In the genomic region with DNA sequence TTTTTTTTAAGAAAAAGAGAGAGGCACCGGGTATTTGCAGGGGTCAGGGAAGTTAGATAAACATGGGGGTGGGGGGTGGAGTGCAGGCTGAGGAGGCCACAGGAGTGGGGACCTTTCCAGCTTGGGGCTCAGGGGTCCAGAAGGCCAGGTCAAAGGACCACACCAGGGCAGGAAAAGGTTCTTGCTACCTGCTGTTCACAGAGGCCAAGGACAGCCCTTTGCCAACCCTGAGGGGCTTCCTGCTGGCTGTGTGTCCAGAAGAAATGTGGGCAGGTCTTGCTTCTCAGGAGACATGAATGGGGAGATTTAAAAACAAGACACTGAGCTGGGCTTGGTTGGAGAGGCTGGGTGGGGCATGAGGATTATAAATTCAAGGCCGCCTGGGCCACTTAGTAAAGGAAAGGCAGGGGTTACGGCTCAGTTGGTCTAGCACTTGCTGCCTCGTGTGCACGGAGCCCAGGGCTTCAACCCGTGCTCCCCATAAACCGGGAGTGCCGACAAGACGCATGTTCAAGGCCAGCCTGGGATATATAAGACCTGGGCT, we compare ENCODE assay signal across 13 mouse cellular contexts. TPM values are rescaled to one million over a fixed set of nuclear protein-coding genes. Genes with fewer than 3 reads are reported as not detected.
A peak's percentile ranks its signal among the peaks of the same experiment; 100 is the strongest.
DNase-seq lines count a peak whose midpoint lies in the region; ATAC-seq lines count a peak whose summit lies in the region.
"Had no signal": no experiment of that assay in that cellular context is flagged by ENCODE, and none has a peak within 500 bp of the region (broad histone marks: within the 10 kb centered on the region; RNA-seq: fewer than 3 reads in every experiment).

No protein-coding gene starts in this region.

- H3K9ac ChIP-seq in forebrain, embryonic 16.5 days (replicated peaks; ENCODE audit: low read depth, low read length) = peak overlapping the region; percentile 12; the same call in 1 of the 2 replicates
- H3K9ac ChIP-seq in midbrain, embryonic 12.5 days (replicated peaks) = no peak overlapping the region
- H3K9ac ChIP-seq: liver, embryonic 15.5 days had no signal

- H3K4me3 ChIP-seq in forebrain, embryonic 16.5 days (replicated peaks; ENCODE audit: low read length) = no peak overlapping the region
- H3K4me3 ChIP-seq in midbrain, embryonic 12.5 days = no peak overlapping the region
- H3K4me3 ChIP-seq: erythroblast, embryonic 14.5 days; liver, embryonic 15.5 days had no signal

- no peaks in the 10 kb centered on the region for H3K27me3 ChIP-seq in forebrain, embryonic 16.5 days (replicated peaks; ENCODE audit: control insufficient read depth, insufficient read depth, low read length)
- H3K27me3 ChIP-seq in midbrain, embryonic 12.5 days = no peaks in the 10 kb centered on the region; the same call in 1 of the 2 replicates
- H3K27me3 ChIP-seq: liver, embryonic 15.5 days had no signal

- peaks cover 30% of the 10 kb centered on the region for H3K4me1 ChIP-seq in forebrain, embryonic 16.5 days (replicated peaks; ENCODE audit: control insufficient read depth, insufficient read depth, low read length)
- peaks cover 20% of the 10 kb centered on the region for H3K4me1 ChIP-seq in midbrain, embryonic 12.5 days
- H3K4me1 ChIP-seq: liver, embryonic 15.5 days had no signal

- H3K27ac ChIP-seq in forebrain, embryonic 16.5 days (ENCODE audit: low read length) = peak overlapping the region; percentile 87
- H3K27ac ChIP-seq in midbrain, embryonic 12.5 days (replicated peaks) = peak overlapping the region; percentile 52
- H3K27ac ChIP-seq: kidney, postnatal 0 days; liver, embryonic 15.5 days; macrophage had no signal

- no peak overlapping the region for H3K4me2 ChIP-seq in forebrain, embryonic 16.5 days (ENCODE audit: low read length)
- H3K4me2 ChIP-seq in midbrain, embryonic 12.5 days (replicated peaks) = no peak overlapping the region
- H3K4me2 ChIP-seq: liver, embryonic 15.5 days had no signal

- no peaks in the 10 kb centered on the region; the same call in 1 of the 2 replicates for H3K36me3 ChIP-seq in forebrain, embryonic 16.5 days (ENCODE audit: control insufficient read depth, insufficient read depth)
- peaks cover 23% of the 10 kb centered on the region for H3K36me3 ChIP-seq in midbrain, embryonic 12.5 days
- H3K36me3 ChIP-seq: liver, embryonic 15.5 days had no signal

- peak; percentile 59 for DNase-seq in ES-CJ7 (ENCODE audit: low read depth, low spot score)
- DNase-seq in embryo, embryonic 10.5 days (ENCODE audit: low spot score) = peak; percentile 47
- DNase-seq in right cerebral cortex, adult 2 months (ENCODE audit: low spot score in 2 of 2) = no peak
- no peak for DNase-seq in kidney, postnatal 36 days
- DNase-seq in urinary bladder, adult 2 months (ENCODE audit: low spot score) = no peak
- DNase-seq: heart, adult 18-20 months had no signal

- ATAC-seq in forebrain, embryonic 16.5 days = no peak
- no peak for ATAC-seq in midbrain, embryonic 12.5 days (ENCODE audit: low FRiP score, low read depth)
- ATAC-seq: inflammation-experienced regulatory T-cells, adult 6 months had no signal

- no peaks in the 10 kb centered on the region for H3K9me3 ChIP-seq in forebrain, embryonic 16.5 days (ENCODE audit: control insufficient read depth, low read length)
- H3K9me3 ChIP-seq in midbrain, embryonic 12.5 days = no peaks in the 10 kb centered on the region

- WGBS in forebrain, embryonic 16.5 days = 24% methylated on average over 9 of the region's 9 CpGs
- 37% methylated on average over 9 of the region's 9 CpGs for WGBS in midbrain, embryonic 12.5 days

RNA-seq across cellular contexts. Expression of gene Pheta1, which starts 41.1 kb away (rescaled TPM):
- 55.7 TPM in 2 replicates for polyA plus RNA-seq in forebrain, embryonic 16.5 days (2015; fragmentation: Nextera tagmentation; extraction: Ambion mirVana)
- polyA plus RNA-seq in midbrain, embryonic 12.5 days (2016; fragmentation: Nextera tagmentation; extraction: Ambion mirVana) = 53.0 and 53.5 TPM in 2 replicates
- polyA plus RNA-seq in urinary bladder, adult 2 months (2012; rRNA removed) = 11.3 and 12.2 TPM in 2 replicates

RNA-seq across cellular contexts. Expression of gene Sh2b3, which starts 52.4 kb away (rescaled TPM):
- polyA plus RNA-seq in forebrain, embryonic 16.5 days (2015; fragmentation: Nextera tagmentation; extraction: Ambion mirVana) = 5.5 and 5.9 TPM in 2 replicates
- polyA plus RNA-seq in midbrain, embryonic 12.5 days (2016; fragmentation: Nextera tagmentation; extraction: Ambion mirVana) = 8.8 and 9.0 TPM in 2 replicates
- 22.2 and 25.8 TPM in 2 replicates for polyA plus RNA-seq in urinary bladder, adult 2 months (2012; rRNA removed)

Comparison
In these comparisons a context has a peak if more than half of its experiments do, and no peak if none do; other contexts are left out.
1. DNase-seq: peak in ES-CJ7 (single experiment) and embryo, embryonic 10.5 days (single experiment); none in right cerebral cortex, adult 2 months (0 of 2), kidney, postnatal 36 days (0 of 2) and urinary bladder, adult 2 months (single experiment).